Mouse (Mus musculus): ENCODE data around the gene Rnft2. TPM values are rescaled to one million over a fixed set of nuclear protein-coding genes. Genes with fewer than 3 reads are reported as not detected.

The Rnft2 gene
- polyA plus RNA-seq, 2 experiments, result 3.1 to 31.4 TPM

- TF ChIP-seq POLR2A (IDR thresholded peaks at IDR 0.05; ENCODE audit: borderline replicate concordance, extremely low read depth, insufficient read depth, insufficient read length), result no peak
- H3K9me3 ChIP-seq (ENCODE audit: control insufficient read depth, low read length), result no peaks in the 10 kb centered on the region
- H3K27ac ChIP-seq (replicated peaks; ENCODE audit: low read depth, low read length), result no peak overlapping the region
- ATAC-seq (ENCODE audit: low FRiP score, low read depth) (no peak), DNase-seq (ENCODE audit: low spot score) (no peak)
- no peak overlapping the region for H3K4me3 ChIP-seq (replicated peaks; ENCODE audit: low read length)
- H3K4me1 ChIP-seq (ENCODE audit: control insufficient read depth, insufficient read depth, low read length), result no peaks in the 10 kb centered on the region
- 96% methylated on average over 4 of the region's 4 CpGs for WGBS
- no peak overlapping the region for H3K4me2 ChIP-seq (replicated peaks; ENCODE audit: low read depth, low read length, severe bottlenecking)
- H3K9ac ChIP-seq (ENCODE audit: low read depth, low read length, severe bottlenecking), result no peak overlapping the region
- H3K27me3 ChIP-seq (ENCODE audit: control insufficient read depth, insufficient read depth, low read length), result no peaks in the 10 kb centered on the region
- H3K36me3 ChIP-seq (ENCODE audit: control insufficient read depth, insufficient read depth, low read length), result peaks cover 59% of the 10 kb centered on the region
Measured at GRCm38 (mm10) chr5:118256981-118257380, 12.1 kb upstream of the Rnft2 start.

- no peak overlapping the region for H3K4me2 ChIP-seq (replicated peaks; ENCODE audit: low read depth, low read length, severe bottlenecking)
- H3K36me3 ChIP-seq (ENCODE audit: control insufficient read depth, insufficient read depth, low read length), result peaks cover 41% of the 10 kb centered on the region
- TF ChIP-seq POLR2A (IDR thresholded peaks at IDR 0.05; ENCODE audit: borderline replicate concordance, extremely low read depth, insufficient read depth, insufficient read length), result no peak
- H3K4me1 ChIP-seq (ENCODE audit: control insufficient read depth, insufficient read depth, low read length), result no peaks in the 10 kb centered on the region
- H3K9ac ChIP-seq (ENCODE audit: low read depth, low read length, severe bottlenecking), result no peak overlapping the region
- H3K27me3 ChIP-seq (ENCODE audit: control insufficient read depth, insufficient read depth, low read length), result no peaks in the 10 kb centered on the region
- ATAC-seq (ENCODE audit: low FRiP score, low read depth), result no peak
- no peak for DNase-seq (ENCODE audit: low spot score)
- H3K9me3 ChIP-seq (ENCODE audit: control insufficient read depth, low read length), result no peaks in the 10 kb centered on the region
- WGBS, result 92% methylated on average over 3 of the region's 3 CpGs
- no peak overlapping the region for H3K27ac ChIP-seq (replicated peaks; ENCODE audit: low read depth, low read length)
- no peak overlapping the region for H3K4me3 ChIP-seq (replicated peaks; ENCODE audit: low read length)
Measured at GRCm38 (mm10) chr5:118253551-118253950, 8.6 kb upstream of the Rnft2 start.

- H3K4me2 ChIP-seq (replicated peaks; ENCODE audit: low read depth, low read length, severe bottlenecking), result no peak overlapping the region
- H3K27ac ChIP-seq (replicated peaks; ENCODE audit: low read depth, low read length), result no peak overlapping the region
- no peaks in the 10 kb centered on the region for H3K9me3 ChIP-seq (ENCODE audit: control insufficient read depth, low read length)
- ATAC-seq (ENCODE audit: low FRiP score, low read depth) (no peak), DNase-seq (ENCODE audit: low spot score) (no peak)
- no peaks in the 10 kb centered on the region for H3K27me3 ChIP-seq (ENCODE audit: control insufficient read depth, insufficient read depth, low read length)
- no peak overlapping the region for H3K9ac ChIP-seq (ENCODE audit: low read depth, low read length, severe bottlenecking)
- WGBS, result 88% methylated on average over 6 of the region's 7 CpGs
- no peak for TF ChIP-seq POLR2A (IDR thresholded peaks at IDR 0.05; ENCODE audit: borderline replicate concordance, extremely low read depth, insufficient read depth, insufficient read length)
- H3K4me3 ChIP-seq (replicated peaks; ENCODE audit: low read length), result no peak overlapping the region
- H3K36me3 ChIP-seq (ENCODE audit: control insufficient read depth, insufficient read depth, low read length), result peaks cover 22% of the 10 kb centered on the region
- peaks cover 9% of the 10 kb centered on the region for H3K4me1 ChIP-seq (ENCODE audit: control insufficient read depth, insufficient read depth, low read length)
Measured at GRCm38 (mm10) chr5:118250987-118251386, 6.1 kb upstream of the Rnft2 start.

- H3K27me3 ChIP-seq (ENCODE audit: control insufficient read depth, insufficient read depth, low read length), result no peaks in the 10 kb centered on the region
- H3K36me3 ChIP-seq (ENCODE audit: control insufficient read depth, insufficient read depth, low read length), result peaks cover 21% of the 10 kb centered on the region
- H3K4me2 ChIP-seq (replicated peaks; ENCODE audit: low read depth, low read length, severe bottlenecking), result no peak overlapping the region
- H3K4me3 ChIP-seq (replicated peaks; ENCODE audit: low read length), result no peak overlapping the region
- no peak for TF ChIP-seq POLR2A (IDR thresholded peaks at IDR 0.05; ENCODE audit: borderline replicate concordance, extremely low read depth, insufficient read depth, insufficient read length)
- ATAC-seq (ENCODE audit: low FRiP score, low read depth) (no peak), DNase-seq (ENCODE audit: low spot score) (no peak)
- H3K4me1 ChIP-seq (ENCODE audit: control insufficient read depth, insufficient read depth, low read length), result peaks cover 16% of the 10 kb centered on the region
- no peak overlapping the region for H3K9ac ChIP-seq (ENCODE audit: low read depth, low read length, severe bottlenecking)
- no peak overlapping the region for H3K27ac ChIP-seq (replicated peaks; ENCODE audit: low read depth, low read length)
- 29% methylated on average over 8 of the region's 8 CpGs for WGBS
- no peaks in the 10 kb centered on the region for H3K9me3 ChIP-seq (ENCODE audit: control insufficient read depth, low read length)
Measured at GRCm38 (mm10) chr5:118247378-118247777, 2.5 kb upstream of the Rnft2 start.

- H3K4me1 ChIP-seq (ENCODE audit: control insufficient read depth, insufficient read depth, low read length), result peaks cover 16% of the 10 kb centered on the region
- TF ChIP-seq POLR2A (IDR thresholded peaks at IDR 0.05; ENCODE audit: borderline replicate concordance, extremely low read depth, insufficient read depth, insufficient read length), result no peak
- H3K4me2 ChIP-seq (replicated peaks; ENCODE audit: low read depth, low read length, severe bottlenecking), result peak overlapping the region; percentile 86
- peak overlapping the region; percentile 66 for H3K9ac ChIP-seq (ENCODE audit: low read depth, low read length, severe bottlenecking)
- no peaks in the 10 kb centered on the region for H3K9me3 ChIP-seq (ENCODE audit: control insufficient read depth, low read length)
- peak overlapping the region; percentile 65 for H3K4me3 ChIP-seq (replicated peaks; ENCODE audit: low read length)
- no peaks in the 10 kb centered on the region for H3K27me3 ChIP-seq (ENCODE audit: control insufficient read depth, insufficient read depth, low read length)
- H3K27ac ChIP-seq (replicated peaks; ENCODE audit: low read depth, low read length), result peak overlapping the region; percentile 67; the same call in 1 of the 2 replicates
- DNase-seq (ENCODE audit: low spot score) (no peak), ATAC-seq (ENCODE audit: low FRiP score, low read depth) (0 out of 2 replicates have a peak, but pooled peaks have one; percentile 1)
- 7% methylated on average over 15 of the region's 15 CpGs for WGBS
- H3K36me3 ChIP-seq (ENCODE audit: control insufficient read depth, insufficient read depth, low read length), result peaks cover 22% of the 10 kb centered on the region
Measured at GRCm38 (mm10) chr5:118245606-118246308, 841 bp upstream of the Rnft2 start.

All from limb, embryonic 14.5 days (tissue).